Comparison of ENCODE assay signal across 9 mouse cellular contexts in the genomic region with DNA sequence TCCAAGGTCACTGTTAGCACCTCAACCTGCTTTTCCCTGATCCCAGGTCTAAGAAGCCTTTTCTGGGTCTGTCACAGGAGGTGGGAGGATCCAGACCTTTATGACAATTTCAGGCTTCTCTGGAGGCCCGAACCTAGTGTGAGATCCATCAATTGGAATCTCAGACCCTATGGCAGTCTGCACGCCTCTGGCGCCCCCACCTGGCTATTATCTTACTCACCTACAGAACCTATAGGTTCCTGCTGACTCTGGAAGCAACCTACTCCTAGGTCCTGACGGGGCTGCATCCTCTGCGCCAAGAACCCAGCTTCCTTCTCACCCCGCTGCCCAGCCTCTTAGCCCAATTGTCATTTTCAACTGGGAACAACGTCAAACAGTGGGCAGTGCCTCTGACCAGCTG. TPM values are rescaled to one million over a fixed set of nuclear protein-coding genes. Genes with fewer than 3 reads are reported as not detected.
DNase-seq lines count a peak whose midpoint lies in the region; ATAC-seq and TF ChIP-seq lines count a peak whose summit lies in the region.
"Had no signal": no experiment of that assay in that cellular context is flagged by ENCODE, and none has a peak within 500 bp of the region (broad histone marks: within the 10 kb centered on the region; RNA-seq: fewer than 3 reads in every experiment).

No protein-coding gene starts in this region.

- peak; percentile 54 for DNase-seq in kidney, adult 18-20 months
- peak; percentile 62 for DNase-seq in ES-CJ7 (ENCODE audit: low read depth, low spot score)
- DNase-seq in cerebellum, postnatal 10 days = peak; percentile 68 to 74
- DNase-seq in liver, postnatal 0 days = peak; percentile 79
- DNase-seq in thymus, postnatal 14 days = peak; percentile 81
- DNase-seq in urinary bladder, postnatal 25 days (ENCODE audit: low spot score) = no peak
- no peak for DNase-seq in gastrocnemius, postnatal 14 days

- ATAC-seq in kidney, embryonic 14.5 days (ENCODE audit: low FRiP score, low TSS enrichment) = no peak
- no peak for ATAC-seq in liver, postnatal 0 days

- no peaks in the 10 kb centered on the region for H3K9me3 ChIP-seq in kidney, embryonic 14.5 days (ENCODE audit: control insufficient read depth, low read length)
- no peaks in the 10 kb centered on the region for H3K9me3 ChIP-seq in liver, postnatal 0 days (ENCODE audit: low read length)
- H3K9me3 ChIP-seq: limb, embryonic 13.5 days had no signal

- TF ChIP-seq CTCF in liver, postnatal 0 days (IDR thresholded peaks at IDR 0.05; ENCODE audit: low read depth) = peak; percentile 74

- H3K36me3 ChIP-seq in kidney, embryonic 14.5 days (ENCODE audit: control insufficient read depth, insufficient read depth, low read length) = no peaks in the 10 kb centered on the region
- H3K36me3 ChIP-seq in liver, postnatal 0 days (replicated peaks; ENCODE audit: insufficient read depth, low read length) = no peaks in the 10 kb centered on the region
- H3K36me3 ChIP-seq: limb, embryonic 13.5 days had no signal

- TF ChIP-seq EP300 in liver, postnatal 0 days (IDR thresholded peaks at IDR 0.05; ENCODE audit: low read depth) = no peak

- intact Hi-C loops in gastrocnemius, postnatal 14 days (cut with DNase I; ENCODE audit: low total_unique reads) = loop anchor here (5.0 kb wide), 1 partner anchor 61 kb away; the partner anchor contains the start of gene Fut7

- H3K4me1 ChIP-seq in kidney, embryonic 14.5 days (ENCODE audit: control insufficient read depth, insufficient read depth, low read length) = no peaks in the 10 kb centered on the region
- H3K4me1 ChIP-seq in liver, postnatal 0 days (ENCODE audit: insufficient read depth) = peaks cover 9% of the 10 kb centered on the region; the same call in 1 of the 2 replicates
- H3K4me1 ChIP-seq: limb, embryonic 13.5 days had no signal

- no peak overlapping the region for H3K4me2 ChIP-seq in kidney, embryonic 14.5 days (replicated peaks; ENCODE audit: low read depth, low read length)
- H3K4me2 ChIP-seq in liver, postnatal 0 days (ENCODE audit: low read depth, low read length) = no peak overlapping the region
- H3K4me2 ChIP-seq: limb, embryonic 13.5 days had no signal

- no peak overlapping the region for H3K27ac ChIP-seq in kidney, embryonic 14.5 days (ENCODE audit: low read depth, low read length)
- H3K27ac ChIP-seq in liver, postnatal 0 days (ENCODE audit: low read depth) = no peak overlapping the region
- H3K27ac ChIP-seq: limb, embryonic 13.5 days had no signal

- no peaks in the 10 kb centered on the region for H3K27me3 ChIP-seq in kidney, embryonic 14.5 days (ENCODE audit: control insufficient read depth, insufficient read depth, low read length)
- H3K27me3 ChIP-seq in liver, postnatal 0 days (ENCODE audit: insufficient read depth, low read length) = no peaks in the 10 kb centered on the region

- H3K4me3 ChIP-seq in kidney, embryonic 14.5 days (ENCODE audit: low read length) = no peak overlapping the region
- H3K4me3 ChIP-seq in liver, postnatal 0 days (ENCODE audit: low read depth, low read length) = no peak overlapping the region
- H3K4me3 ChIP-seq: limb, embryonic 13.5 days had no signal

- 27% methylated on average over 7 of the region's 7 CpGs for WGBS in kidney, embryonic 14.5 days
- WGBS in liver, postnatal 0 days (ENCODE audit: insufficient replicate concordance) = 8% methylated on average over 7 of the region's 7 CpGs

- H3K9ac ChIP-seq in kidney, embryonic 14.5 days (ENCODE audit: low read depth, low read length) = no peak overlapping the region
- no peak overlapping the region for H3K9ac ChIP-seq in liver, postnatal 0 days (replicated peaks)
- H3K9ac ChIP-seq: limb, embryonic 13.5 days had no signal

RNA-seq across cellular contexts. Expression of gene Lcn12, which starts 10.7 kb away (rescaled TPM):
- polyA plus RNA-seq in kidney, embryonic 14.5 days (2014; fragmentation: Nextera tagmentation; extraction: Ambion mirVana) = not detected in 2 replicates
- not detected in 2 replicates for polyA plus RNA-seq in liver, postnatal 0 days (2015; fragmentation: Nextera tagmentation; extraction: Ambion mirVana)
- total RNA-seq in gastrocnemius, postnatal 14 days (2021) = not detected
- polyA plus RNA-seq: limb, embryonic 13.5 days had no signal

RNA-seq across cellular contexts. Expression of gene Ptgds, which starts 13.1 kb away (rescaled TPM):
- 1.1 and 1.5 TPM in 2 replicates for polyA plus RNA-seq in kidney, embryonic 14.5 days (2014; fragmentation: Nextera tagmentation; extraction: Ambion mirVana)
- 0.83 and 1.0 TPM in 2 replicates for polyA plus RNA-seq in liver, postnatal 0 days (2015; fragmentation: Nextera tagmentation; extraction: Ambion mirVana)
- total RNA-seq in gastrocnemius, postnatal 14 days (2021) = 1 to 10 TPM; 1.3 to 1.4 TPM

RNA-seq across cellular contexts. Expression of gene Fbxw5, which starts 17.6 kb away (rescaled TPM):
- polyA plus RNA-seq in kidney, embryonic 14.5 days (2014; fragmentation: Nextera tagmentation; extraction: Ambion mirVana) = 58.1 and 87.6 TPM in 2 replicates
- 26.7 and 26.9 TPM in 2 replicates for polyA plus RNA-seq in liver, postnatal 0 days (2015; fragmentation: Nextera tagmentation; extraction: Ambion mirVana)
- total RNA-seq in gastrocnemius, postnatal 14 days (2021) = 10 to 100 TPM; 68.6 to 70.5 TPM

RNA-seq across cellular contexts. Expression of gene C8g, which starts 18.6 kb away (rescaled TPM):
- polyA plus RNA-seq in kidney, embryonic 14.5 days (2014; fragmentation: Nextera tagmentation; extraction: Ambion mirVana) = 7.9 and 9.8 TPM in 2 replicates
- polyA plus RNA-seq in liver, postnatal 0 days (2015; fragmentation: Nextera tagmentation; extraction: Ambion mirVana) = 106 and 107 TPM in 2 replicates
- under 1 TPM; 0.91 to 0.98 TPM for total RNA-seq in gastrocnemius, postnatal 14 days (2021)

RNA-seq across cellular contexts. Expression of gene Paxx, which starts 22.1 kb away (rescaled TPM):
- polyA plus RNA-seq in kidney, embryonic 14.5 days (2014; fragmentation: Nextera tagmentation; extraction: Ambion mirVana) = 23.5 and 23.9 TPM in 2 replicates
- polyA plus RNA-seq in liver, postnatal 0 days (2015; fragmentation: Nextera tagmentation; extraction: Ambion mirVana) = 14.7 and 17.1 TPM in 2 replicates
- 10 to 100 TPM; 15.7 to 18.9 TPM for total RNA-seq in gastrocnemius, postnatal 14 days (2021)

Comparison
In these comparisons a context has a peak if more than half of its experiments do, and no peak if none do; other contexts are left out.
1. DNase-seq: peak in kidney, adult 18-20 months (single experiment), ES-CJ7 (single experiment), cerebellum, postnatal 10 days (2 of 2), liver, postnatal 0 days (single experiment) and thymus, postnatal 14 days (single experiment); none in urinary bladder, postnatal 25 days (single experiment) and gastrocnemius, postnatal 14 days (single experiment).